Mouse (Mus musculus) stomach, embryonic 14.5 days (tissue): ENCODE measurements around the gene Smoc1. TPM values are rescaled to one million over a fixed set of nuclear protein-coding genes. Genes with fewer than 3 reads are reported as not detected.

Experiments
- ATAC-seq: fragments of 200-750 bp; cut with Nextera tagmentation; 2 replicates; pipeline ENCODE4 v1.8.0; 2017; ENCODE audit warnings: low read depth, moderate TSS enrichment; ENCODE audit not compliant: insufficient number of reproducible peaks, insufficient read depth, low FRiP score
- H3K27ac ChIP-seq: fragments of 300-500 bp; sonication (generic); 2 replicates; pipeline ENCODE4 v1.5.1; 2014; ENCODE audit warnings: mild to moderate bottlenecking, low read length, moderate library complexity, mixed read lengths
- H3K27me3 ChIP-seq: fragments of 300-500 bp; sonication (generic); 2 replicates; pipeline ENCODE4 v1.6.1; 2014; ENCODE audit warnings: low read length, control low read depth, mixed read lengths; ENCODE audit not compliant: control insufficient read depth, insufficient read depth
- H3K36me3 ChIP-seq: fragments of 300-500 bp; sonication (generic); 2 replicates; pipeline ENCODE4 v1.6.1; 2014; ENCODE audit warnings: mild to moderate bottlenecking, control low read depth, low read length, moderate library complexity, mixed read lengths; ENCODE audit not compliant: control insufficient read depth, insufficient read depth
- H3K4me1 ChIP-seq: fragments of 300-500 bp; sonication (generic); 2 replicates; pipeline ENCODE4 v1.6.1; 2014; ENCODE audit warnings: low read length, control low read depth, mixed read lengths; ENCODE audit not compliant: control insufficient read depth, insufficient read depth
- H3K4me2 ChIP-seq: fragments of 300-500 bp; sonication (generic); replicated peaks from 2 replicates; pipeline ENCODE4 v1.6.1; 2014; ENCODE audit warnings: low read depth, low read length, control low read depth
- H3K4me3 ChIP-seq: fragments of 300-500 bp; sonication (generic); 2 replicates; pipeline ENCODE4 v1.5.1; 2014; ENCODE audit warnings: low read depth, low read length, control low read depth
- H3K9ac ChIP-seq: fragments of 300-500 bp; sonication (generic); replicated peaks from 2 replicates; pipeline ENCODE4 v1.6.1; 2014; ENCODE audit warnings: low read depth, mild to moderate bottlenecking, control low read depth, low read length, moderate library complexity, mixed read lengths
- H3K9me3 ChIP-seq: fragments of 300-500 bp; sonication (generic); 2 replicates; pipeline ENCODE4 v1.6.1; 2016; ENCODE audit warnings: low read depth, low read length, control low read depth; ENCODE audit not compliant: control insufficient read depth
- whole genome bisulfite sequencing: fragments of 180-500 bp; shearing (Covaris S2); extraction: QIAGEN DNeasy Blood & Tissue Kit; methylation state at CpG from one replicate; pipeline ENCODE4 v1.1.7; 2014; 5-methylcytosine and 5-hydroxymethylcytosine counted together
- polyA plus RNA-seq: library from polyadenylated mRNA; unstranded; fragments of >200 nt; fragmentation: Nextera tagmentation; extraction: Ambion mirVana; gene quantifications from 2 replicates; pipeline ENCODE4 v1.2.1, GENCODE M21; 2014

The Smoc1 gene
- polyA plus RNA-seq, 1 experiment from 2014 or later = 4.7 TPM

DNA sequence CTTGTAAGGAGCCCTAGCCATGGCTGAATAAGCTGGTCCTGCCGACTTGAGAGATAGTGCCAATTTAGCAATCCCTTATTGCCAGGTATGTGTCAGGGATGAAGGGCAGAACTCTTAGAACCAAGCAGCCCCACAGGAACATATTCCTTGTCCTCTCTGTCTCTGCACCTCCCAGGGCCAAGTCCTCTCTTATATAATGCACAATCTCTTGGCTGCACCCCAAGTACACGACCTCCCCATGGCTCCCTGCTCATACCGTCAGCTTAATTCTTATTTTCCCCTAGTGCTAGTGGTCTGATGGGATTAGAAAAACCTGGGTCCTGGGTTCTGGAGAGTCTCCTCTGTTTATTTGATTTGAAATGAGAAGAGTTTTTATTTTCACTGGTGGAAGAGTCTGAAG is 66.0 kb downstream of the Smoc1 start:
- ATAC-seq = no peak
- H3K27me3 ChIP-seq = no peaks in the 10 kb centered on the region
- no peaks in the 10 kb centered on the region for H3K36me3 ChIP-seq
- H3K4me2 ChIP-seq = no peak overlapping the region
- 0 out of 2 replicates have a peak, but pooled peaks cover 2% of the 10 kb centered on the region for H3K4me1 ChIP-seq
- H3K9ac ChIP-seq = no peak overlapping the region
- no peak overlapping the region for H3K4me3 ChIP-seq
- H3K9me3 ChIP-seq = no peaks in the 10 kb centered on the region
- 74% methylated on average over 3 of the region's 3 CpGs for WGBS
- no peak overlapping the region for H3K27ac ChIP-seq

DNA sequence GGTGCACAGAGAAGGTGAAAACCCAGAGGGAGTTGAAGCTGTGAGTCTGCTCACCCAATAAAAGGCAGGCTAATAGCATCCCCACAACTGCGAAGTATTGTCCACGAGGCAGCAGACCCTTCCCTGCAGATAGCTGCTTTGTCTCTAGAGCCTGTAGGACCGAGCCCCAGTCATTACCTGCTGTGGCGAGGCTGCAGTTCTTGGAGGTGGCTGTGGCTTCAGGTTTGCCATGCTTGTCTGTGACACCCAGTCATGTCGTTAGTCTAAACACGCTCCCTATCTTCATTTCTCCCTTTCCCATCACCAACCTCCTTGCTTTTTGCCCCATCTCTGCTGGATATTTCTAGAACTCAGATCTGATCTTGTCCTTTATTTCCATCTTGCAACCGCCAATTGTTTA is 66.6 kb downstream of the Smoc1 start:
- H3K27me3 ChIP-seq = no peaks in the 10 kb centered on the region
- H3K4me3 ChIP-seq = no peak overlapping the region
- 0 out of 2 replicates have a peak, but pooled peaks cover 2% of the 10 kb centered on the region for H3K4me1 ChIP-seq
- H3K9ac ChIP-seq = no peak overlapping the region
- no peak overlapping the region for H3K27ac ChIP-seq
- no peak overlapping the region for H3K4me2 ChIP-seq
- no peak for ATAC-seq
- H3K9me3 ChIP-seq = no peaks in the 10 kb centered on the region
- WGBS = 76% methylated on average over 7 of the region's 7 CpGs
- H3K36me3 ChIP-seq = no peaks in the 10 kb centered on the region

DNA sequence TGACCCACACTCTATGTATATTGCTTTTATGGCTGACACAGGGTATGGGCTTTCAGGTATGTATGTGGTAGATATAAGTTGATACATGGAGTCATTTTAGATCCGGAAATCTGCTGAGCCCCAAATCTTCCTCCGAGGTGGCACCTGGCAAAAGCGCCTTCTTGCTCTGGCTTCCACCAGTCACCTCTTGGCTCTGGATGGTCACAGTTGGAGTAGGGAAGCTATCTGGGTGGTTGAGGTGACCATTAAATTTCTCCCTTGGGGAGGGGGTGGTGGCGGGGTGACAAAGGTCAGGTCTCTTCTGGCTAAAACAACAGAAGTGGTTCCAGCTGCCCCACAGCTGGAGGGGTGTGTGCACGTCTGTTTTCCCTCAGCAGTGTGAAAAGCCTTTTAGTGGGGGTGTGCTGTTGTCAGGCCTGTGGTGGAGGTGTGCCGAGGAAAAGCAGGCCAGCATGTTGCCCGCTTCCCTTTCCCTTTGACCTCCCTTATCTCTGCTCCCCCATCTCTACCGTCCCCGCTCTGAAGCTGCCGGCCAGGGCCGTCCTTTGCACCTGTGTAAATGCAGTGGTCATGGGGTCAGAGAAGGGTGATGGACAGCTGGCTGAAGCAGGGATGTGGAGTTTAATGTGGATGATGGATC is 68.3 kb downstream of the Smoc1 start:
- WGBS = 23% methylated on average over 11 of the region's 11 CpGs
- H3K4me3 ChIP-seq = no peak overlapping the region
- no peak for ATAC-seq
- H3K4me1 ChIP-seq = 0 out of 2 replicates have a peak, but pooled peaks cover 2% of the 10 kb centered on the region
- no peaks in the 10 kb centered on the region for H3K27me3 ChIP-seq
- no peak overlapping the region for H3K4me2 ChIP-seq
- H3K9me3 ChIP-seq = no peaks in the 10 kb centered on the region
- H3K36me3 ChIP-seq = no peaks in the 10 kb centered on the region
- H3K9ac ChIP-seq = no peak overlapping the region
- H3K27ac ChIP-seq = no peak overlapping the region

DNA sequence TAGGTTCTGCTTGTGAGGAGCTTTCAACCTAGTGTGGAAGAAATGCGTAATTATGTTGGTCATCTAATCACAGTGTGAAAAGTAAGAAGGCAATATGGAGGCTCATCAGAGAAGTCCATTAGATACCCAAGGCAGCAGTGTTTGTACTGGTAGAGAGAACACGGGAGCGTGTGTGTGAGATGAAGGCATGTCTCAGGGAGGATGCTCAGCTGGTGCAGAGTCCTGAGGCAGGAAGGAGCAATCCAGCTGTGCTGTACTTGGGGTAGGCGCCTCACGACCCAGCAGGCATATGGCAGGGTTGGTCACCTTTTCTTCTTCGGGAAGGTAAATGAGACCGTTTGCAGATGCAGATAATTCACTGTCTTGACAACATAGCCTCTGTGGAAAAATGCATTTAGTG is 70.7 kb downstream of the Smoc1 start:
- 0 out of 2 replicates have a peak, but pooled peaks cover 2% of the 10 kb centered on the region for H3K4me1 ChIP-seq
- no peak overlapping the region for H3K27ac ChIP-seq
- H3K36me3 ChIP-seq = no peaks in the 10 kb centered on the region
- 58% methylated on average over 7 of the region's 7 CpGs for WGBS
- no peak overlapping the region for H3K4me3 ChIP-seq
- no peaks in the 10 kb centered on the region for H3K9me3 ChIP-seq
- ATAC-seq = no peak
- H3K27me3 ChIP-seq = no peaks in the 10 kb centered on the region
- H3K9ac ChIP-seq = no peak overlapping the region
- no peak overlapping the region for H3K4me2 ChIP-seq

DNA sequence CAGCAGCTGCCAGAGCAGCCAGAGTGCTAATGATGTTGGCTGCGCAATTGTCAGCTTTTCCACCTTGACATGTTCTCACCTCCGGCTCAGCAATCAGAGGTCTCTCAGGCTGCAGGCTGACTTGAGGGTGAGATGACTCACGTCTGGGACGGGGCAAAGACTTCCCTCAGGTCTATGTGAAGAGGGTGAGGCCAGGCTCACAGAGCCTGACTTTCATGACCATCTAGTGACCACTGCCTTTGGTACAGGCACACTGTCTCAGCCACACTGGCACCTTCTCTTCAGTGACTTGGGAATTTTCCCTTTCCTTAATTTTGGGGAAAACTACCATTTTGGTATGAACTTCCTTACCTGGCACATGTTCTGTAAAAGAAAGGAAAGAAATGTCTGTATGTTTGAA is 71.1 kb downstream of the Smoc1 start:
- Histone ChIP-seq H3K4me3 (no peak overlapping the region), H3K36me3 (no peaks in the 10 kb centered on the region), H3K9ac (no peak overlapping the region), H3K27me3 (no peaks in the 10 kb centered on the region), H3K27ac (no peak overlapping the region), H3K4me1 (0 out of 2 replicates have a peak, but pooled peaks cover 2% of the 10 kb centered on the region), H3K4me2 (no peak overlapping the region), H3K9me3 (no peaks in the 10 kb centered on the region)
- no peak for ATAC-seq
- 57% methylated on average over 4 of the region's 4 CpGs for WGBS

DNA sequence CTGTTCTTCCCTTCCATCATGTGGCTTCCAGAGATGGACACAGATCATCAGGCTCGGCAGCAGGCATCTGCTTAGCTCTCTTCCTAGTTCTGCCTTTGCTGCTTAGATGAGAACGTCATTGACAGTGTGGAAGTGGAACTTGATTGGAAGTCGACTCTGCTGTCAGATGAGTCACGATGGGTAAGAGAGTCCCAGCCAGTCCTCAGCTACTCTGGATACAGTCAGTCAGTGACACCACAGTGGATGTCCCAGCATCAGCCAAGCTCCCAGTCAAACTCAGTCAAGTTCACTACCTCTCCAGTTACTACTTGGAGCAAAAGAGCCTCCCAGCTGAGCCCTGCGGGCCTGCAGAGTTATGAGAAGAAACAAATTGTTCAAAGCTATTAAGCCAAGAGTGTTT is 72.6 kb downstream of the Smoc1 start:
- H3K4me3 ChIP-seq = no peak overlapping the region
- 70% methylated on average over 5 of the region's 5 CpGs for WGBS
- ATAC-seq = no peak
- H3K9me3 ChIP-seq = no peaks in the 10 kb centered on the region
- H3K4me1 ChIP-seq = 0 out of 2 replicates have a peak, but pooled peaks cover 2% of the 10 kb centered on the region
- H3K36me3 ChIP-seq = no peaks in the 10 kb centered on the region
- H3K9ac ChIP-seq = no peak overlapping the region
- H3K27me3 ChIP-seq = no peaks in the 10 kb centered on the region
- H3K4me2 ChIP-seq = no peak overlapping the region
- no peak overlapping the region for H3K27ac ChIP-seq

DNA sequence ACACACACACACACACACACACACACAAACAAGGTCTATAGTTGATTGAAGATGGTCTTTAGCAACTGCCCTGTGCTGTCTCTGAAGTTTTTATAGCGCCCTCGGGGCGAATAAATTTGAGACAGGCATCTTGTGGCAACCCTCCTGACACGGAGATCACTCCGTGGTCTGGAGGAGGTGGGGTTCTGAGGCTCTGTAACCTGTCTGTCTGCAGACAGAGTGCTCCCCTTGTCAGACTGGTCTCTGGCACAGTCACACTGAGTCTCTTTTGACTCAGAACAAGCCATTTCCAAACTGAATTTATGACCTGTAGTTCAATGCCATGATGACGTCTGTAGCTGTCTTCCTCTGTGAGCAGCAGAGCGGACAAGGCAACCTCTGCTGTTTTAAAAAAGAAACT is 75.1 kb downstream of the Smoc1 start:
- no peak overlapping the region for H3K27ac ChIP-seq
- H3K4me3 ChIP-seq = no peak overlapping the region
- 82% methylated on average over 7 of the region's 7 CpGs for WGBS
- H3K4me1 ChIP-seq = no peaks in the 10 kb centered on the region
- H3K9ac ChIP-seq = no peak overlapping the region
- ATAC-seq = no peak
- no peaks in the 10 kb centered on the region for H3K36me3 ChIP-seq
- no peaks in the 10 kb centered on the region for H3K27me3 ChIP-seq
- H3K4me2 ChIP-seq = no peak overlapping the region
- H3K9me3 ChIP-seq = no peaks in the 10 kb centered on the region

DNA sequence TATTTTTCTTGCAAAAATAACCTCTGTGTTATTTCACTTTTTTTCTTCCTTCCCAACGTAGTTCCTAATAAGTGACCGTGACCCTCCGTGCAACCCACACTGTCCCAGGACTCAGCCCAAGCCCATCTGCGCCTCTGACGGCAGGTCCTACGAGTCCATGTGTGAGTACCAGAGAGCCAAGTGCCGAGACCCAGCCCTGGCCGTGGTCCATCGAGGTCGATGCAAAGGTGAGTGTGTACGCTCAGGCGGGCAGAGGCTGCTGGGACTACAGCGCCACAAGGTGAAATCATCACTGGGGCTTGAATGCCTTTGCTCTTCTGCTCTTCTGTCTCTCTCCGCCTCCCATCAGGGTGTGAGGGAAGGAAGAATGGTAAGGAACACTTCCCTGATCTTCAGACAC is 77.9 kb downstream of the Smoc1 start:
- 85% methylated on average over 14 of the region's 14 CpGs for WGBS
- H3K27me3 ChIP-seq = no peaks in the 10 kb centered on the region

More for the DNA sequence above, 77.9 kb downstream of the Smoc1 start:
- H3K27ac ChIP-seq = no peak overlapping the region
- no peaks in the 10 kb centered on the region for H3K4me1 ChIP-seq
- ATAC-seq = no peak
- H3K9ac ChIP-seq = no peak overlapping the region
- H3K9me3 ChIP-seq = no peaks in the 10 kb centered on the region
- H3K4me2 ChIP-seq = no peak overlapping the region
- H3K36me3 ChIP-seq = no peaks in the 10 kb centered on the region
- H3K4me3 ChIP-seq = no peak overlapping the region
